Mouse (Mus musculus) right cerebral cortex, adult 2 months (tissue): ENCODE measurements around the gene Pgp.
A peak's percentile ranks its signal among the peaks of the same experiment; 100 is the strongest.
"Not testable (repeated sequence)": the region's sequence is repeated elsewhere in the genome, so short reads cannot be mapped to it uniquely, and the experiment has no call there.

ENCODE experiments used
- DNase-seq, 2 experiments: peaks; one replicate each; pipeline ENCODE4 v3.0.0; 2021 to 2022; ENCODE audit warnings: low spot score in 2 of 2

The Pgp gene

GRCm38 (mm10) chr17:24469910-24470602, at the start of gene Pgp, which contains the start of gene E4f1:
Gene Pgp, plus strand, starts transcription at chr17:24470392.
Gene E4f1, minus strand, starts transcription at chr17:24470313.
- peak; percentile 99 to 100 for DNase-seq

- no peak for DNase-seq
Observed at GRCm38 (mm10) chr17:24423114-24423513, 47.1 kb upstream of the Pgp start.

GRCm38 (mm10) chr17:24424489-24424888, 45.7 kb upstream of the Pgp start:
- DNase-seq, result no peak

GRCm38 (mm10) chr17:24425326-24425725, 44.9 kb upstream of the Pgp start:
- not testable (repeated sequence) for DNase-seq

GRCm38 (mm10) chr17:24425905-24426304, 44.3 kb upstream of the Pgp start:
- no peak for DNase-seq

GRCm38 (mm10) chr17:24426471-24427169, 43.6 kb upstream of the Pgp start, which contains the start of gene Eci1:
Gene Eci1, plus strand, starts transcription at chr17:24426641.
- DNase-seq, result peak; percentile 86 to 87

GRCm38 (mm10) chr17:24427170-24427557, 43.0 kb upstream of the Pgp start:
- DNase-seq, result no peak

GRCm38 (mm10) chr17:24429201-24429983, 40.8 kb upstream of the Pgp start:
- no peak for DNase-seq

GRCm38 (mm10) chr17:24437016-24437415, 33.2 kb upstream of the Pgp start:
- peak; percentile 42 to 44 for DNase-seq

GRCm38 (mm10) chr17:24440377-24440776, 29.8 kb upstream of the Pgp start:
- DNase-seq, result no peak

- DNase-seq, result no peak
Observed at GRCm38 (mm10) chr17:24441148-24441547, 29.0 kb upstream of the Pgp start.

GRCm38 (mm10) chr17:24442107-24442506, 28.1 kb upstream of the Pgp start:
- no peak for DNase-seq

- DNase-seq, result no peak
Observed at GRCm38 (mm10) chr17:24442632-24443155, 27.5 kb upstream of the Pgp start, which contains the start of gene Dnase1l2. Gene Dnase1l2, minus strand, starts transcription at chr17:24443105.

- peak; percentile 47 to 53 for DNase-seq
Observed at GRCm38 (mm10) chr17:24443409-24443808, 26.8 kb upstream of the Pgp start.

GRCm38 (mm10) chr17:24446590-24446989, 23.6 kb upstream of the Pgp start:
- no peak for DNase-seq

- no peak for DNase-seq
Observed at GRCm38 (mm10) chr17:24449507-24449906, 20.7 kb upstream of the Pgp start.

GRCm38 (mm10) chr17:24451220-24451619, 19.0 kb upstream of the Pgp start:
- DNase-seq, result no peak

GRCm38 (mm10) chr17:24453372-24453771, 16.8 kb upstream of the Pgp start:
- no peak for DNase-seq

- no peak for DNase-seq
Observed at GRCm38 (mm10) chr17:24454218-24454755, 15.9 kb upstream of the Pgp start.

- DNase-seq, result peak; percentile 99
Observed at GRCm38 (mm10) chr17:24454756-24455522, 15.3 kb upstream of the Pgp start.
